Mouse (Mus musculus): Measurements from ENCODE around the gene Ttc33.

GRCm38 (mm10) chr15:5241304-5242201 is 56.2 kb downstream of the Ttc33 start:
- TF ChIP-seq CTCF (IDR thresholded peaks at IDR 0.05; ENCODE audit: low read depth, low read length): no peak
- no peak for TF ChIP-seq GATA2 (IDR thresholded peaks at IDR 0.05; ENCODE audit: borderline replicate concordance, low read depth, low read length)
